Mouse (Mus musculus): ENCODE data around the gene Yjefn3. TPM values are rescaled to one million over a fixed set of nuclear protein-coding genes. Genes with fewer than 3 reads are reported as not detected.
"Not testable (repeated sequence)": the region's sequence is repeated elsewhere in the genome, so short reads cannot be mapped to it uniquely, and the experiment has no call there.

Yjefn3 gene
- polyA plus RNA-seq (2012; rRNA removed), result 0.95 TPM in 2 replicates

GRCm38 (mm10) chr8:69902163-69903062 is at the start of gene Yjefn3, which contains the start of the genes Tssk6 and Ndufa13:
Yjefn3 (minus strand) TSS chr8:69902712.
Tssk6 (plus strand) TSS chr8:69902184.
Ndufa13 (minus strand) TSS chr8:69902558.
- Histone ChIP-seq H3K36me3 (ENCODE audit: control insufficient read depth, insufficient read depth, low read length) (no peaks in the 10 kb centered on the region), H3K4me1 (ENCODE audit: control insufficient read depth, insufficient read depth, low read length) (peaks cover 24% of the 10 kb centered on the region), H3K4me3 (ENCODE audit: control insufficient read depth, low read depth, low read length) (peak within 1 kb of the TSS; percentile 99), H3K27ac (ENCODE audit: control insufficient read depth, insufficient read depth, low read depth, low read length) (peak within 1 kb of the TSS; percentile 97), H3K27me3 (ENCODE audit: control insufficient read depth, insufficient read depth, low read length) (no peaks in the 10 kb centered on the region)
- TF ChIP-seq CTCF (IDR thresholded peaks at IDR 0.05; ENCODE audit: control insufficient read depth, insufficient read depth, insufficient replicate concordance, low read depth, low read length), result no peak
- peak; percentile 50 for TF ChIP-seq POLR2A (IDR thresholded peaks at IDR 0.05; ENCODE audit: control insufficient read depth, low read depth, low read length)

- Histone ChIP-seq H3K4me1 (ENCODE audit: control insufficient read depth, insufficient read depth, low read length) (peaks cover 3% of the 10 kb centered on the region), H3K27me3 (ENCODE audit: control insufficient read depth, insufficient read depth, low read length) (no peaks in the 10 kb centered on the region), H3K4me3 (ENCODE audit: control insufficient read depth, low read depth, low read length) (no peak overlapping the region; the same call in 1 of the 2 replicates), H3K36me3 (ENCODE audit: control insufficient read depth, insufficient read depth, low read length) (peaks cover 1% of the 10 kb centered on the region), H3K27ac (ENCODE audit: control insufficient read depth, insufficient read depth, low read depth, low read length) (no peak overlapping the region)
- TF ChIP-seq CTCF (IDR thresholded peaks at IDR 0.05; ENCODE audit: control insufficient read depth, insufficient read depth, insufficient replicate concordance, low read depth, low read length), result no peak
- no peak for TF ChIP-seq POLR2A (IDR thresholded peaks at IDR 0.05; ENCODE audit: control insufficient read depth, low read depth, low read length)
Measured at GRCm38 (mm10) chr8:69950300-69950699, 47.8 kb upstream of the Yjefn3 start.

- not testable (repeated sequence) for H3K36me3 ChIP-seq (ENCODE audit: control insufficient read depth, insufficient read depth, low read length)
Measured at GRCm38 (mm10) chr8:69942495-69942894, 40.0 kb upstream of the Yjefn3 start.

DNA sequence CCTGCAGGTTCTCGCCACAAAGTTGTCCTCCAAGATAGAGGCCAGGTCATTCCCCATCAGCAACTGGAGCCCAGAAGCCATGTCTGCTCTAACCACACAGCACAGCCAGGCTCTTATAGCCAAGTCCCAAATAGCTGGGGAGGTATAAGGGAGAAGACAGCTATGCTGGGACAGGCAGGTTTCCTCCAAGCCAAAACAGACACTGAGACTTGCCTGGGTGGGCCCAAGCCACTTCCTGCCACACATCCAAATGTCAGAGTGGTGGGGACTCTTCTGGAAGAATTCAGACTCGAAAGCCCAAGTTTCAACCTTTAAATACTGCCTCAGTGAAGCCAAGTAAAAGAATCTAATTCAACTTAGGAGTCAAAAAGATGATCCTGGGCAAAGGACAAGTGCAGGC is 37.9 kb upstream of the Yjefn3 start:
- Histone ChIP-seq H3K4me1 (ENCODE audit: control insufficient read depth, insufficient read depth, low read length) (peaks cover 12% of the 10 kb centered on the region), H3K27me3 (ENCODE audit: control insufficient read depth, insufficient read depth, low read length) (no peaks in the 10 kb centered on the region), H3K36me3 (ENCODE audit: control insufficient read depth, insufficient read depth, low read length) (no peaks in the 10 kb centered on the region), H3K27ac (ENCODE audit: control insufficient read depth, insufficient read depth, low read depth, low read length) (no peak overlapping the region), H3K4me3 (ENCODE audit: control insufficient read depth, low read depth, low read length) (no peak overlapping the region)
- TF ChIP-seq CTCF (IDR thresholded peaks at IDR 0.05; ENCODE audit: control insufficient read depth, insufficient read depth, insufficient replicate concordance, low read depth, low read length), result no peak
- TF ChIP-seq POLR2A (IDR thresholded peaks at IDR 0.05; ENCODE audit: control insufficient read depth, low read depth, low read length), result no peak

More at GRCm38 (mm10) chr8:69942495-69942894, 40.0 kb upstream of the Yjefn3 start:
- H3K27ac ChIP-seq (ENCODE audit: control insufficient read depth, insufficient read depth, low read depth, low read length); H3K4me3 ChIP-seq (ENCODE audit: control insufficient read depth, low read depth, low read length); H3K4me1 ChIP-seq (ENCODE audit: control insufficient read depth, insufficient read depth, low read length); H3K27me3 ChIP-seq (ENCODE audit: control insufficient read depth, insufficient read depth, low read length): not testable (repeated sequence)

DNA sequence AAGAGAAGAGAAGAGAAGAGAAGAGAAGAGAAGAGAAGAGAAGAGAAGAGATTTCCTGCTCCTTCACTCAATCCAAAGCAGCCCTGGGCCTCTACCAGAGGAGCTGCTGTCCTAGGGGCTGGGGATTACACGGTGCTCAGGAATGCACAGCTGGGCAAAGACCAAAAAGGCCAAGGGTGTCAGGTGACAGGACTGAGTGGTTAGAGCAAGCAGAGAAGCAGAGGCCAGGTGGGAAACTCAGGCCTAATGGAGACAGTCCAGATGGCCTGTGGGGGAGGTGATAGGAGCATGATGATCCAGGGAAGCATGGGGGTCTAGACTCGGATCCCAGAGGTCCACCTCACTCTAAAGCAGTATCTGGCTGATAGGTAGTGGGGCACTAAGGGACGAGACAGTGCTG is 37.1 kb upstream of the Yjefn3 start:
- no peaks in the 10 kb centered on the region; the same call in 1 of the 2 replicates for H3K36me3 ChIP-seq (ENCODE audit: control insufficient read depth, insufficient read depth, low read length)
- no peak overlapping the region for H3K4me3 ChIP-seq (ENCODE audit: control insufficient read depth, low read depth, low read length)

DNA sequence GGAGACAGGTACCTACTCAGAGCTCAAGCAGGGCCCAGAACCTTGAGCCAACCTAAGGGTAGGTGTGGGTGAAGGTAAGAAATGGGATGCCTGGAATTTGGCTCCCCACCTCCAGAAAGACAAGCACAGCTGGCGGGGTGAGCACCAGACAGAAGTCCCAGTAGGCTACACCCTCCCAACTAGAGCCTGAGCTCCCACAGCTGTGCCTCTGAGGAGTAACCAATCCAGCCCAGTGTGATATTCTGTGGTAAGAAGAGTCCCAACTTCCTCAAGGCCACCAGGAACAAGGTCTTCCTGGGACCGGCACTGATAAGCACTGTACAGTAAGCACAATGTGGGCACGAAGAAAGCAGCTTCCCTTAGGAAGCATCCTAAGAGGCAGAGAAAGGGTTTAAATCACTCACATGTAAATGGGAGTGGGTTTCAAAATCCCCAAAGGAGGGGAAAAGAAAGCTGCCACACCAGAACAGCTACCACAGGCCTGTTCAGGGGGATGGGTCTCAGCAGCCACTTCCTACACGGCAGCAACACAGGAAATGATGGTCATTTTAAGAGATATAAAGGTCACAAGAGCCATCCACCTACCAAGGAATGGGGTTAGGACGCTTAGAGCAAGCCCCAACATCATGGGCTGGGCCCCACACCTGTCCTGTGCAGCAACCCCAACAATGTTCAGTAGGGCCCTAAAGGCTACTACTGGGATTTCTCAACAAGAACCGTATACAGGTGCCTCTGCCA is 35.9 kb upstream of the Yjefn3 start:
- Histone ChIP-seq H3K36me3 (ENCODE audit: control insufficient read depth, insufficient read depth, low read length) (no peaks in the 10 kb centered on the region; the same call in 1 of the 2 replicates), H3K4me1 (ENCODE audit: control insufficient read depth, insufficient read depth, low read length) (peaks cover 17% of the 10 kb centered on the region), H3K27ac (ENCODE audit: control insufficient read depth, insufficient read depth, low read depth, low read length) (peak overlapping the region; percentile 67), H3K4me3 (ENCODE audit: control insufficient read depth, low read depth, low read length) (no peak overlapping the region), H3K27me3 (ENCODE audit: control insufficient read depth, insufficient read depth, low read length) (no peaks in the 10 kb centered on the region)
- TF ChIP-seq POLR2A (IDR thresholded peaks at IDR 0.05; ENCODE audit: control insufficient read depth, low read depth, low read length), result no peak
- no peak for TF ChIP-seq CTCF (IDR thresholded peaks at IDR 0.05; ENCODE audit: control insufficient read depth, insufficient read depth, insufficient replicate concordance, low read depth, low read length)

More for the DNA sequence above, 37.1 kb upstream of the Yjefn3 start:
- no peaks in the 10 kb centered on the region for H3K27me3 ChIP-seq (ENCODE audit: control insufficient read depth, insufficient read depth, low read length)
- TF ChIP-seq POLR2A (IDR thresholded peaks at IDR 0.05; ENCODE audit: control insufficient read depth, low read depth, low read length) (no peak), CTCF (IDR thresholded peaks at IDR 0.05; ENCODE audit: control insufficient read depth, insufficient read depth, insufficient replicate concordance, low read depth, low read length) (no peak)
- no peak overlapping the region for H3K27ac ChIP-seq (ENCODE audit: control insufficient read depth, insufficient read depth, low read depth, low read length)
- H3K4me1 ChIP-seq (ENCODE audit: control insufficient read depth, insufficient read depth, low read length), result peaks cover 15% of the 10 kb centered on the region

- Histone ChIP-seq H3K36me3 (ENCODE audit: control insufficient read depth, insufficient read depth, low read length) (no peaks in the 10 kb centered on the region; the same call in 1 of the 2 replicates), H3K27me3 (ENCODE audit: control insufficient read depth, insufficient read depth, low read length) (no peaks in the 10 kb centered on the region), H3K4me3 (ENCODE audit: control insufficient read depth, low read depth, low read length) (no peak overlapping the region), H3K27ac (ENCODE audit: control insufficient read depth, insufficient read depth, low read depth, low read length) (no peak overlapping the region; the same call in 1 of the 2 replicates), H3K4me1 (ENCODE audit: control insufficient read depth, insufficient read depth, low read length) (peaks cover 17% of the 10 kb centered on the region)
- TF ChIP-seq CTCF (IDR thresholded peaks at IDR 0.05; ENCODE audit: control insufficient read depth, insufficient read depth, insufficient replicate concordance, low read depth, low read length) (no peak), POLR2A (IDR thresholded peaks at IDR 0.05; ENCODE audit: control insufficient read depth, low read depth, low read length) (no peak)
Measured at GRCm38 (mm10) chr8:69937466-69937865, 35.0 kb upstream of the Yjefn3 start.

Measured in testis, adult 2 months (tissue).